Mouse (Mus musculus) heart, postnatal 4 days (tissue): ENCODE measurements around the gene Acox2. TPM values are rescaled to one million over a fixed set of nuclear protein-coding genes. Genes with fewer than 3 reads are reported as not detected.

ENCODE experiments used
- DNase-seq: peaks from one replicate; pipeline ENCODE4 v3.0.0; 2021
- total RNA-seq, 2 experiments: library from RNA; stranded (reverse); gene quantifications; 2 replicates each; pipeline ENCODE4 v1.2.3; 2021

The Acox2 gene
- total RNA-seq, 2 experiments from 2014 or later: not detected

GRCm38 (mm10) chr14:8212996-8213395, 46.2 kb downstream of the Acox2 start:
- no peak for DNase-seq

GRCm38 (mm10) chr14:8209896-8210295, 49.3 kb downstream of the Acox2 start:
- DNase-seq: no peak

DNA sequence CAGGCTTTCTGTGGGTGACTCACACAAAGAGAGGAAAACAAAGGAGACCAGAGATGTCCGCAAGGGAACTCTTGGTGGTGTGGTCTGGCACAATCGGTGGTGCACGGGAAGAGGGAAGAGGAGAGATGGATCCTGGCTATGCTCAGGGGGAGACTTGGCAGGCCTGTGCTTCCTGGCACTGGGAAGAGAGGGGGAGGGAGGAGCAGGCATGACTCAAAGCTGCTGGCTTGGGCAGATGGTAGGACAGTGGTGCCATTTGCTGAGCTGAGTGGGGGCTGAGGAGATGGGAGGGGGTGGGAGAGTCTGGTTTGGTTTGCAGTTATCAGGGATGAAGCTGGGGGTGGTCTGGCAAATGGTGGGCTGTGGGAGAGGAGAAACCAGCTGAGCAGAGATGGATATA, 50.3 kb downstream of the Acox2 start:
- DNase-seq: peak; percentile 30

GRCm38 (mm10) chr14:8207543-8207942, 51.6 kb downstream of the Acox2 start:
- DNase-seq: no peak

- DNase-seq: no peak
These were observed 52.0 kb downstream of the Acox2 start for GRCm38 (mm10) chr14:8207105-8207504.

DNA sequence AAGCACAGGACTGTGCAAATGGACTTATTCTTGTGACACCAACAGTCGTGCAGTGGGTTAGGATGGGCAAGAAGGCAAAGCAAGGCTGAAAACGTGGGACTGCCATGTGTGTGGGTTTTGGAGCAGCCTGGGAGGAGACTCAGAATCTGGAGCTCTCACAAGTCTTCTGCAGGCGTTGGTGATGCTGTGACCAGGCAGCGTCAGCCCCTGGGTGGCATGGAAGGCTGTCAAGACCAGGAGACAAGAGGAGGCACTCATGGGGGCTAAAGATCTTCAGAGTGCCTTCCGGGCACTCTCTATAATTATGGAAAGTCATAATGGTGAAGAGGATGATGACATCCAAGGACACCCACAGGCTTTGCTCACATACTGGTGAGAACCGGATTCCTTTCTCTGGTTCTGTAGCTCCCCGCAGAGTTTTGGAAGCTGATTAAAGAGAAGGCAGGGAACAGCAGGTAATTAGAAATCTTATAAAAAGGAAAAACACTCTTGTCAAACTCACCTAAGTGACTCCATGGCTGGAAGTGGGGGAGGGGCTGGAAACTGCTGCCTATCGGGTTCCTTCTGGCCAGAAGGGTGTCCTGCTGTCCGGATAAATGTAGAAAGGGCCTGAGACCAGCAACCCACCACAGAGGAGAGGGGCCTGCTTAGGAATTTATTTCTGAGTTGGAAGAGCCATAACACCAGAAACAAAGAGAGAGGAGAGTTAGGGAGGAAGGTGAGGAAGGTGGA, 52.8 kb downstream of the Acox2 start:
- DNase-seq: no peak

GRCm38 (mm10) chr14:8201715-8202114, 57.4 kb downstream of the Acox2 start:
- no peak for DNase-seq

- DNase-seq: no peak
These were observed 58.4 kb downstream of the Acox2 start for GRCm38 (mm10) chr14:8200769-8201168.

GRCm38 (mm10) chr14:8192727-8193126, 66.4 kb downstream of the Acox2 start:
- DNase-seq: no peak

- DNase-seq: no peak
These were observed 67.7 kb downstream of the Acox2 start for GRCm38 (mm10) chr14:8191331-8191965.

DNA sequence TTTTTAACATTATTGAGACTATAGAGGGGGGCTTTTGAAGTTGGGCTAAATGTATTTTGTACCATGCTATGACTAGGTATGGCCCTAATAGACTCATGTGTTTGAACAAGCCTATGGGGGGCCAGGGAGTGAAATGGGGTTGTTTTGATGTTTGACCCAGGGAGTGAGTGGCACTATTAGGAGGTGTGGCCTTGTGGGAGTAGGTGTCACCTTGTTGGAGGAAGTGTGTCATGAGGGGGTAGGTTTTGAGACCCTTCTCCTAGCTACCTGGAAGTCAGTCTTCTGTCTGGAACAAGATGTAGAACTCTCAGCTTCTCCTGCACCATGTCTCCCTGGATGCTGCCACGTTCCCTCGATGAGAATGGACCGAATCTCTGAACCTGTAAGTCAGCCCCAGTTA, 68.6 kb downstream of the Acox2 start:
- no peak for DNase-seq

GRCm38 (mm10) chr14:8186278-8187045, 72.7 kb downstream of the Acox2 start:
- no peak for DNase-seq

DNA sequence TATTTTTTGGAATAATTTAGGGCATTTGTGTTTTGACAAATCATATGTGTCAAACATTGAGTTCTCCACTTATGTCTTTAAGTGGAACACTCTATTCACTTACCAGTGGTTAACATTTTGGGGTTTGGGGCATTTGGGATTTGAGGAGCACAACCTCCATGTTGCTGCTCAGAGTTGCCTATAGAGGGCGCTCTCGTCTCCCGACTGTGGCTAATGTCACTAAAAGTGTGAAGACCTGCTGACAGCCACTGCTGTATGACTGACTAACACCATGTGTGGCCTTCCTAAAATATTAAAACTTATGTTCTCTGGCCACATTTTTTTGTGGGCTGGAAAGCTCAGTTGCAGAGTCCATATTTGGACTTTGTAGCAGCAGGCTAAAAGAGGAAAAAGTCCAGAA, 75.8 kb downstream of the Acox2 start:
- no peak for DNase-seq

DNA sequence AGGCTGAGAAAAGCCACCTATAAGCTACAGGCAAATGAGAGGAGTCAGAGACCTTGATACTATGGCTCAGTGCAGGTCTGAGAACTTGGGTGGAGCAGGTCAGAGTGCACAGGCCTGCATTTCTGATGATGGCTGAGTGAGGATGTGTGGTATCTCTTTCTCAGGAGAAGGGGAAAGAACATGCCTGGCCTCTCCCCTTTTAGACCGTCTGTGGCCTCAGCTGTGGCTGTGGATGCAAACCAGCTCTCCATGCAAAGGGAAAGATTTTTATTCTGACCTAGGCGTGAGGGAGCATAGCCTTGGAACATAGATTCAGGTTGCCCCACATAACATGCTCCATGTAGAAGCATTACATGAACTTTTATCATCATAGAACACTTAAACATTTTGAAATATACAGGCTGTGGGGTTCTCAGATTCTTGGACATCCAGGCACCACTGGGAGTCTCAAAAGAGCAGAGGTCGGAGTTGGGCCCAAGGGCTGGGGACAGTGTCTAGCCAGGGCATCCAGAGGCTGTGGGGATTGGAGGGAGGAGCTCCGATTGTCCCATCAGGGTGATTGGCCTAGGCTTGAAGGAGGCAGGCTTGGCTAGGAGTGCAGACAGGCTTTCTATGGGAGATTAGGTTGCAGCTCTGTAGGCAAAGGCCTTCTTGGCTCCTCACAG, 78.7 kb downstream of the Acox2 start:
- no peak for DNase-seq

GRCm38 (mm10) chr14:8176251-8176650, 82.9 kb downstream of the Acox2 start:
- no peak for DNase-seq

Other genes with a start within 250 kb of the Acox2 start
- gene Rpp14, start 179.0 kb downstream of the Acox2 start, total RNA-seq: 10 to 100 TPM; 21.9 to 22.3 TPM
- 10 to 100 TPM; 20.9 to 21.0 TPM for gene Pxk, start 161.1 kb downstream of the Acox2 start, total RNA-seq
- gene Pdhb, start 86.3 kb downstream of the Acox2 start, total RNA-seq: 100 to 1,000 TPM; 617 to 634 TPM
- 10 to 100 TPM; 13.2 to 14.1 TPM for gene Kctd6, start 45.2 kb downstream of the Acox2 start, total RNA-seq
- gene Fam107a, start 58.7 kb upstream of the Acox2 start, total RNA-seq: 1 to 10 TPM; 1.7 to 2.1 TPM
- not detected for gene Oit1, start 119.4 kb upstream of the Acox2 start, total RNA-seq